Mouse (Mus musculus) ES-Bruce4 (cell line): ENCODE data around the gene Dlgap1. TPM values are rescaled to one million over a fixed set of nuclear protein-coding genes. Genes with fewer than 3 reads are reported as not detected.

Experiments
- H3K27ac ChIP-seq: 2 replicates; pipeline ENCODE4 v1.5.1; 2012; ENCODE audit warnings: low read length, inconsistent platforms; ENCODE audit not compliant: insufficient read depth
- H3K27me3 ChIP-seq: 2 replicates; pipeline ENCODE4 v1.6.1; 2012; ENCODE audit warnings: mild to moderate bottlenecking, low read length, inconsistent platforms; ENCODE audit not compliant: control insufficient read depth, poor library complexity, insufficient read depth, severe bottlenecking
- H3K36me3 ChIP-seq: 2 replicates; pipeline ENCODE4 v1.6.1; 2012; ENCODE audit warnings: inconsistent platforms, mild to moderate bottlenecking, low read length, moderate library complexity; ENCODE audit not compliant: control insufficient read depth, poor library complexity, insufficient read depth, severe bottlenecking
- H3K4me1 ChIP-seq: one replicate; pipeline ENCODE4 v1.8.1; 2011; ENCODE audit warnings: low read length; ENCODE audit not compliant: control insufficient read depth, insufficient read depth
- H3K4me3 ChIP-seq: 2 replicates; pipeline ENCODE4 v1.5.1; 2011; ENCODE audit warnings: low read depth, mild to moderate bottlenecking, low read length
- H3K9ac ChIP-seq: 2 replicates; pipeline ENCODE4 v1.6.1; 2012; ENCODE audit warnings: low read depth, mild to moderate bottlenecking, inconsistent platforms; ENCODE audit not compliant: poor library complexity, severe bottlenecking
- H3K9me3 ChIP-seq: replicated peaks from 2 replicates; pipeline ENCODE4 v1.6.1; 2012; ENCODE audit warnings: mild to moderate bottlenecking, low read length, inconsistent platforms; ENCODE audit not compliant: control insufficient read depth, poor library complexity, insufficient read depth, severe bottlenecking
- CTCF ChIP-seq: IDR thresholded peaks from one replicate; pipeline ENCODE4 v1.8.1; 2011; ENCODE audit warnings: low read depth, low read length
- EP300 ChIP-seq: IDR thresholded peaks from 2 replicates; pipeline ENCODE4 v1.6.1; 2011; ENCODE audit warnings: low read depth, low read length; ENCODE audit not compliant: insufficient read depth
- POLR2A ChIP-seq: IDR thresholded peaks from one replicate; pipeline ENCODE4 v1.8.1; 2011; ENCODE audit warnings: low read length; ENCODE audit not compliant: insufficient read depth
- polyA plus RNA-seq: library from polyadenylated mRNA; stranded (reverse); fragments of >200 nt; gene quantifications from 2 replicates; pipeline ENCODE4 v1.2.4, GENCODE M21; 2011; ENCODE audit warnings: low read depth; ENCODE audit not compliant: missing spikeins, insufficient read depth, insufficient read length

Gene Dlgap1
- polyA plus RNA-seq, 1 experiment: 1.2 TPM

GRCm38 (mm10) chr17:70852011-70852685 is 883.3 kb downstream of the Dlgap1 start:
- peak overlapping the region; percentile 96 for H3K4me3 ChIP-seq
- TF ChIP-seq EP300: no peak
- no peak for TF ChIP-seq POLR2A
- no peak for TF ChIP-seq CTCF
- no peaks in the 10 kb centered on the region for H3K27me3 ChIP-seq
- peak overlapping the region; percentile 93 for H3K27ac ChIP-seq
- peak overlapping the region; percentile 86 for H3K9ac ChIP-seq
- H3K4me1 ChIP-seq: peaks cover 1% of the 10 kb centered on the region
- H3K36me3 ChIP-seq: peaks cover 7% of the 10 kb centered on the region
- no peaks in the 10 kb centered on the region for H3K9me3 ChIP-seq

GRCm38 (mm10) chr17:70852686-70853386 is 884.0 kb downstream of the Dlgap1 start:
- H3K4me3 ChIP-seq: peak overlapping the region; percentile 96
- TF ChIP-seq EP300 (no peak), CTCF (no peak), POLR2A (no peak)
- peak overlapping the region; percentile 93 for H3K27ac ChIP-seq
- H3K27me3 ChIP-seq: no peaks in the 10 kb centered on the region
- peak overlapping the region; percentile 86 for H3K9ac ChIP-seq
- H3K4me1 ChIP-seq: peaks cover 1% of the 10 kb centered on the region
- H3K9me3 ChIP-seq: no peaks in the 10 kb centered on the region
- H3K36me3 ChIP-seq: peaks cover 7% of the 10 kb centered on the region

DNA sequence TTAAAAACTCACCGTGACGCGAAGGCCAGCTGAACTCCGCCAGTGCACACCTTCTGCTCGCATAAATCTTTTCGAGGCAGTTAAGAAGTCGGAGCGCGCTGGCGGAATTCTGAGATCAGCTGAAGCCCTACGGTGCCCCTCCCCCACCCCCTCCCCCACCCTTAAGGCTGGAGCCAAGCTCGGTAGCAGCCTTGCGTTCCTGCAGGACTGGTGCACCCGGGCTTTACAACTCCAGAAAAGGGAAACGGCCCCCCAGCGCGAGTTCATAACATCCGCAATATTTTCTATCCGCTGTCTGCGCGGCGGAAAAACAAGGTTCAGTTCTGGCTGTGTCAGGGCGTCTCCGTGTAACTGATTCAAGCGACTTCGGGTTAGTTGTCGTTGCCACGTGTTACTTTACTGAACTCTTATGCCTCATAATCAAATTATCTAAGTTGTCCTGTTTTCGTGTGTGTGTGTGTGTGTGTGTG is 884.6 kb downstream of the Dlgap1 start, which contains the start of gene Tgif1:
Gene Tgif1, minus strand, starts transcription at position 111 of the 470 bp plus-strand sequence.
- peak within 1 kb of the TSS; percentile 86 for H3K9ac ChIP-seq
- H3K9me3 ChIP-seq: no peaks in the 10 kb centered on the region
- peaks cover 7% of the 10 kb centered on the region for H3K36me3 ChIP-seq
- no peaks in the 10 kb centered on the region for H3K27me3 ChIP-seq
- H3K27ac ChIP-seq: peak within 1 kb of the TSS; percentile 93
- peak within 1 kb of the TSS; percentile 96 for H3K4me3 ChIP-seq
- peaks cover 1% of the 10 kb centered on the region for H3K4me1 ChIP-seq
- TF ChIP-seq CTCF (no peak), POLR2A (peak; percentile 25), EP300 (0 out of 2 replicates have a peak, but pooled peaks have one; percentile 59)

- peak overlapping the region; percentile 86 for H3K9ac ChIP-seq
- H3K4me3 ChIP-seq: peak overlapping the region; percentile 96
- TF ChIP-seq CTCF (no peak), POLR2A (no peak), EP300 (no peak)
- H3K27me3 ChIP-seq: no peaks in the 10 kb centered on the region
- peaks cover 7% of the 10 kb centered on the region for H3K36me3 ChIP-seq
- no peaks in the 10 kb centered on the region for H3K9me3 ChIP-seq
- H3K27ac ChIP-seq: peak overlapping the region; percentile 91
- peaks cover 1% of the 10 kb centered on the region for H3K4me1 ChIP-seq
Observed at GRCm38 (mm10) chr17:70854021-70854420, 885.1 kb downstream of the Dlgap1 start.

GRCm38 (mm10) chr17:70856871-70857415 is 888.1 kb downstream of the Dlgap1 start:
- Histone ChIP-seq H3K36me3 (peaks cover 7% of the 10 kb centered on the region), H3K4me1 (peaks cover 1% of the 10 kb centered on the region), H3K9ac (no peak overlapping the region), H3K9me3 (no peaks in the 10 kb centered on the region), H3K27ac (no peak overlapping the region), H3K4me3 (no peak overlapping the region), H3K27me3 (no peaks in the 10 kb centered on the region)
- TF ChIP-seq EP300: no peak
- TF ChIP-seq CTCF: no peak
- TF ChIP-seq POLR2A: no peak

DNA sequence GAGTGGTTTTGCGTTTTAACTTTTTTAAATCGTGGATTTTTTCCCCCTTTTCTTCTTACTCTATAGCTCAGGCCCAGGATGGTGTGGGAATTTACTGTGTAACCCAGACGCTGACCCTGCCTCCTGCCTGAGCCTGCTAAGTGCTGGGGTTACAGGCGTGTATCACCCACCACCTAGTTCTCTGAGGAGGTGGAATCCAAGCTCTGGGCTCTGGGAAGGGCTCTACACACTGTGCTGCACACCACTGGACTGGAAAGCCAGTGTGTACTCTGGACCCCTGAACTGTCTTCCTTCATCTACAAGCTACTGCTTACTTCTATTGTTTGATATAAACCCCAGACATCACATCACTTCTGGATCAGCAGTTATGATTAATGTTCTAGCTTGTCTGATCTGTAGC is 889.9 kb downstream of the Dlgap1 start:
- peaks cover 11% of the 10 kb centered on the region for H3K36me3 ChIP-seq
- H3K9me3 ChIP-seq: no peaks in the 10 kb centered on the region
- H3K4me3 ChIP-seq: no peak overlapping the region
- no peak overlapping the region for H3K9ac ChIP-seq
- H3K4me1 ChIP-seq: peaks cover 3% of the 10 kb centered on the region
- no peak overlapping the region for H3K27ac ChIP-seq
- no peaks in the 10 kb centered on the region for H3K27me3 ChIP-seq
- TF ChIP-seq EP300 (no peak), CTCF (no peak), POLR2A (no peak)
